Mouse (Mus musculus): Measurements from ENCODE around the gene H1fx. TPM values are rescaled to one million over a fixed set of nuclear protein-coding genes. Genes with fewer than 3 reads are reported as not detected.

The H1fx gene
- polyA plus RNA-seq (2012; fragmentation: generic; extraction: Trizol): 84.3 TPM

- no peaks in the 10 kb centered on the region for H3K36me3 ChIP-seq (ENCODE audit: control insufficient read depth, insufficient read depth)
- TF ChIP-seq MYOG (IDR thresholded peaks at IDR 0.05; ENCODE audit: control insufficient read depth in 1 of 3, insufficient read depth in 1 of 3, insufficient read length in 2 of 3, low read depth in 2 of 3) (peak in 1 of 3 experiments; percentile 17), E2F4 (IDR thresholded peaks at IDR 0.05; ENCODE audit: insufficient read depth) (peak; percentile 21), POLR2AphosphoS2 (IDR thresholded peaks at IDR 0.05; ENCODE audit: insufficient read length, low read depth) (peak; percentile 85), CEBPB (IDR thresholded peaks at IDR 0.05; ENCODE audit: insufficient read depth, poor library complexity, severe bottlenecking) (0 out of 2 replicates have a peak, but pooled peaks have one; percentile 31), MYOD1 (IDR thresholded peaks at IDR 0.05; ENCODE audit: control insufficient read depth in 1 of 3, insufficient read length in 2 of 3, low read depth in 2 of 3) (no peak), TCF3 (IDR thresholded peaks at IDR 0.05; ENCODE audit: insufficient read length, low read depth) (no peak), TCF12 (IDR thresholded peaks at IDR 0.05; ENCODE audit: insufficient read depth, poor library complexity, severe bottlenecking) (no peak), USF1 (IDR thresholded peaks at IDR 0.05; ENCODE audit: low read depth) (no peak), REST (IDR thresholded peaks at IDR 0.05; ENCODE audit: insufficient read depth, insufficient read length) (no peak), POLR2A (IDR thresholded peaks at IDR 0.05; ENCODE audit: insufficient read length, low read depth) (peak; percentile 77)
- peak within 1 kb of the TSS; percentile 82 for H3K4me2 ChIP-seq (ENCODE audit: low read depth)
- H3ac ChIP-seq (ENCODE audit: control insufficient read depth, insufficient read length): peak within 1 kb of the TSS; percentile 66
- H3K4me3 ChIP-seq: peak within 1 kb of the TSS; percentile 58
- no peaks in the 10 kb centered on the region for H3K79me2 ChIP-seq (ENCODE audit: control insufficient read depth, insufficient read depth)
- H3K27me3 ChIP-seq (ENCODE audit: control insufficient read depth, insufficient read depth, insufficient read length): no peaks in the 10 kb centered on the region
These were observed at the start of gene H1fx for GRCm38 (mm10) chr6:87981547-87982256. TSS of gene H1fx (minus strand) at chr6:87981637.

DNA sequence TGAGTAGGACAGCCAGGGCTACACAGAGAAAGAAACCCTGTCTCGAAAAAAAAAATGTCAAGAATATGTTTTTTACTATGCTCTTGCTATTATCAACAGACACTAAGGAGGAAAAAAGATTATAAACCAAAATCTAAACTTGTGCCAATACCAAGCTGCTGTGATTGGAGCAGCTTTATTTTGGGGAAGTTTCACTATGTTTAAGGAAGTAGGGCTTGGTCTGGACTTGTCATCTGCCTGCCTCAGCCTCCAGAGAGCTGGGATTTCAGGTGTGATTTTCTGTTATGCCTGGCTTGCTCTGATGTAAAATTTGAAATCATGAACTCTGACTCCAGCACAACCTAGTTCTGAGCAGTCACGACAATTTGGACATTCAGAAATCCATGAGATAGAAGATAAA lies 49.0 kb upstream of the H1fx start:
- no peak overlapping the region for H3K4me3 ChIP-seq
- TF ChIP-seq REST (IDR thresholded peaks at IDR 0.05; ENCODE audit: insufficient read depth, insufficient read length): no peak
- no peak for TF ChIP-seq TCF3 (IDR thresholded peaks at IDR 0.05; ENCODE audit: insufficient read length, low read depth)
- no peak for TF ChIP-seq E2F4 (IDR thresholded peaks at IDR 0.05; ENCODE audit: insufficient read depth)
- TF ChIP-seq SRF (IDR thresholded peaks at IDR 0.05; ENCODE audit: control insufficient read depth, insufficient read length, low read depth): no peak
- TF ChIP-seq MYOD1 (IDR thresholded peaks at IDR 0.05; ENCODE audit: control insufficient read depth in 1 of 3, insufficient read length in 2 of 3, low read depth in 2 of 3): no peak
- no peak for TF ChIP-seq POLR2AphosphoS2 (IDR thresholded peaks at IDR 0.05; ENCODE audit: insufficient read length, low read depth)
- TF ChIP-seq CEBPB (IDR thresholded peaks at IDR 0.05; ENCODE audit: insufficient read depth, poor library complexity, severe bottlenecking): no peak
- no peak for TF ChIP-seq USF1 (IDR thresholded peaks at IDR 0.05; ENCODE audit: low read depth)
- no peak for TF ChIP-seq POLR2A (IDR thresholded peaks at IDR 0.05; ENCODE audit: insufficient read length, low read depth)

GRCm38 (mm10) chr6:88027390-88027789 lies 46.0 kb upstream of the H1fx start:
- H3K4me3 ChIP-seq: no peak overlapping the region
- peaks cover 29% of the 10 kb centered on the region for H3K36me3 ChIP-seq (ENCODE audit: control insufficient read depth, insufficient read depth)
- TF ChIP-seq MYOD1 (IDR thresholded peaks at IDR 0.05; ENCODE audit: control insufficient read depth in 1 of 3, insufficient read length in 2 of 3, low read depth in 2 of 3): no peak
- no peak for TF ChIP-seq POLR2A (IDR thresholded peaks at IDR 0.05; ENCODE audit: insufficient read length, low read depth)
- H3K27me3 ChIP-seq (ENCODE audit: control insufficient read depth, insufficient read depth, insufficient read length): no peaks in the 10 kb centered on the region
- H3ac ChIP-seq (ENCODE audit: control insufficient read depth, insufficient read length): no peak overlapping the region
- no peak overlapping the region for H3K4me2 ChIP-seq (ENCODE audit: low read depth)
- peaks cover 100% of the 10 kb centered on the region for H3K79me2 ChIP-seq (ENCODE audit: control insufficient read depth, insufficient read depth)

More for the DNA sequence above, 49.0 kb upstream of the H1fx start:
- H3K36me3 ChIP-seq (ENCODE audit: control insufficient read depth, insufficient read depth): peaks cover 15% of the 10 kb centered on the region
- no peak overlapping the region for H3ac ChIP-seq (ENCODE audit: control insufficient read depth, insufficient read length)
- no peak overlapping the region for H3K4me2 ChIP-seq (ENCODE audit: low read depth)
- peaks cover 100% of the 10 kb centered on the region for H3K79me2 ChIP-seq (ENCODE audit: control insufficient read depth, insufficient read depth)
- H3K27me3 ChIP-seq (ENCODE audit: control insufficient read depth, insufficient read depth, insufficient read length): no peaks in the 10 kb centered on the region

DNA sequence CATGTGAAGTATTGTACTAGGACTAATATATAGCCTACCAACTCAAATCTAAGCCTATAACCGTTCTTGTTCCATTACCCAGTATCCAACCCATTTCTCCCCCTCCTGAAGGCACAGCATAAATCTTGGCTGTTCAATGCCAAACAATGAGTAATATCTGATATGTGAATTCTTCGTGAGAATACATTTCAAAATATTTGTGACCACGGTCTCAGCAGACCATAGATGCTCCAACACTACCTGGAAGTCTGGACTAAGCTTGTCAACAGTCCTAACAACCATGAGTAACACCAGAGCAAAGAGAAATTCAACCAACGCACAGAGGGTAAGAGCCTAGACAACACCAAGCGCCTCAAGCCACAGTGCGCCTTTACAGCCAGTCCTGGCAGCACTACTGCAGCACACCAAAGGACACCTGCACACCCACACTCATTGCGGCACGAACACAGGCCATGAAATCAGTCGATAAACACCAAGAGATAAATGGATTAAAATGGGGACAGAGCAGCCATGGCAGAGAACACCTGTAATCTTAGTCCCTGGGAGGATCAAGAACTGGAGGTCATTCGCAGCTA lies 42.0 kb upstream of the H1fx start:
- Histone ChIP-seq H3ac (ENCODE audit: control insufficient read depth, insufficient read length) (no peak overlapping the region), H3K4me3 (no peak overlapping the region), H3K79me2 (ENCODE audit: control insufficient read depth, insufficient read depth) (peaks cover 100% of the 10 kb centered on the region), H3K27me3 (ENCODE audit: control insufficient read depth, insufficient read depth, insufficient read length) (no peaks in the 10 kb centered on the region), H3K36me3 (ENCODE audit: control insufficient read depth, insufficient read depth) (peaks cover 24% of the 10 kb centered on the region), H3K4me2 (ENCODE audit: low read depth) (no peak overlapping the region)
- TF ChIP-seq REST (IDR thresholded peaks at IDR 0.05; ENCODE audit: insufficient read depth, insufficient read length) (no peak), E2F4 (IDR thresholded peaks at IDR 0.05; ENCODE audit: insufficient read depth) (no peak), USF1 (IDR thresholded peaks at IDR 0.05; ENCODE audit: low read depth) (no peak), POLR2A (IDR thresholded peaks at IDR 0.05; ENCODE audit: insufficient read length, low read depth) (no peak), MYOD1 (IDR thresholded peaks at IDR 0.05; ENCODE audit: control insufficient read depth in 1 of 3, insufficient read length in 2 of 3, low read depth in 2 of 3) (no peak)

- no peak for TF ChIP-seq CEBPB (IDR thresholded peaks at IDR 0.05; ENCODE audit: insufficient read depth, poor library complexity, severe bottlenecking)
- peak; percentile 65 to 88 (median 81) for TF ChIP-seq MYOD1 (IDR thresholded peaks at IDR 0.05; ENCODE audit: control insufficient read depth in 1 of 3, insufficient read length in 2 of 3, low read depth in 2 of 3)
- no peak for TF ChIP-seq SRF (IDR thresholded peaks at IDR 0.05; ENCODE audit: control insufficient read depth, insufficient read length, low read depth)
- no peaks in the 10 kb centered on the region for H3K27me3 ChIP-seq (ENCODE audit: control insufficient read depth, insufficient read depth, insufficient read length)
- no peak overlapping the region for H3K4me3 ChIP-seq
- no peak overlapping the region for H3ac ChIP-seq (ENCODE audit: control insufficient read depth, insufficient read length)
- peaks cover 98% of the 10 kb centered on the region for H3K79me2 ChIP-seq (ENCODE audit: control insufficient read depth, insufficient read depth)
- H3K36me3 ChIP-seq (ENCODE audit: control insufficient read depth, insufficient read depth): peaks cover 7% of the 10 kb centered on the region
- H3K4me2 ChIP-seq (ENCODE audit: low read depth): peak overlapping the region; percentile 1
These were observed 37.7 kb upstream of the H1fx start for GRCm38 (mm10) chr6:88019154-88019553.
